Mouse (Mus musculus): ENCODE measurements around the gene Tmcc3.
A peak's percentile ranks its signal among the peaks of the same experiment; 100 is the strongest.

Tmcc3 gene

DNA sequence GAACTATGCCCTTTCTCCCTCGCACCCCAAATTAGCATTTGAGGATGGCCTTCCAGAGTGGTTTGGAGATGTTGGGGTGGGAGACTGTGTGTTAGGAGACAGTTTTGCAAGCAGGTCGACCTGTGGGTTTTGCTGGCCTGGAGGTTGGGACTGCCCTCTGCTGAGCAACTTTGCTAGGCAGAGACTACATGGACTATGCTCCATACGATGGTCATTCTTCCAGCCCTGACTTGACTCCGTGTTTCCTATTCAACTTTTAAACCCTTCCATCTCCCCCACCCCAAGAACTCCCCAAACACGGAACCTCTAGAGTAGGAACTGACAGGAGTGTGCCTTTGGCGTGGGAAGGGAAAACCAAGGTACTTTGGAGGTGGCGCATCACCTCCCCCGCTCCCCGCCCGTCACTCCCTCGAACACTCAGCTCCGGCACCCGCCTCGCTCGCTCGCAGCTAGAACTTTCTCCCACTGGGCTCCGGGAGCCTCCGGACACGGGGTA, at the start of gene Tmcc3:
Gene Tmcc3, plus strand, starts transcription at position 439 of the 496 bp plus-strand sequence.
- DNase-seq (ENCODE audit: low spot score): peak; percentile 67

DNA sequence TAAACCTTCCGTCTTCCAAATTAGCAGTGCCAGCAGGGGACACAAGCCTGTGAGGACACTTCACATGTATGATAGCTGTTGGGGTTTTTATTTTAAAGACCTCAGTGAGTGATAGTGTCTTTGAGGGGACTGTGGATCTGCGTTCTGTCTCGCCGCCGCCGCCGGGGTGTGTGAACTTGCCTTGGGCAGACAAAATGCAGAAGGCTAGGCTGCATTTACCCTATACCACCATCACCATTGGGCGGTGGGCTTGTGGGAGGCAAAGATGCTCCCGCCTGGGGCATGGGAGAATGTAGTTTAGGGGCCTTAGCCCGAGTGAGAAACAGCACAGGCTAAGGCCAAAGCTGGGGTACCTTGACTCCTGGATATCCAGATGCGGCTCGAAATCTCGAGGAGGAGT, 49.1 kb upstream of the Tmcc3 start:
- no peak for DNase-seq (ENCODE audit: low spot score)

DNA sequence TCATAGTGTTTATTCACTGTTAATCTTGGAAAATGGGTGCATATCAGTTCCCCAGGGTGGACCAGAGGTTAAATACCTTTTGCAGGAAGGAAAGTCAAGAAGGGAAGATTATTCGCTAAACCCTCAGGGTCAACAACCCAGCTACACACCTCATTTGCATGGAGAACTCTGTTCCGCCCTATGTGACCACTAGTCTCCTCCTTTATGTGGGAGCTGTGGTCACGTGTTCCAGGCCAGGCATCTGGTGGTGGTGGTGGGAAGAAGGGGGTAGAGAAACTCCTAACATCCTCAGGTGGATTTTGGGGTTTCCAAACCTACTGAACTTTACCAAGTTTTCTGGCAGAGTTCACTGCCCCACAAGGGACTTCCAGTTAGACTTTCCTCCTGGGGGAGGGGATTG, 48.5 kb upstream of the Tmcc3 start:
- DNase-seq (ENCODE audit: low spot score): no peak

DNA sequence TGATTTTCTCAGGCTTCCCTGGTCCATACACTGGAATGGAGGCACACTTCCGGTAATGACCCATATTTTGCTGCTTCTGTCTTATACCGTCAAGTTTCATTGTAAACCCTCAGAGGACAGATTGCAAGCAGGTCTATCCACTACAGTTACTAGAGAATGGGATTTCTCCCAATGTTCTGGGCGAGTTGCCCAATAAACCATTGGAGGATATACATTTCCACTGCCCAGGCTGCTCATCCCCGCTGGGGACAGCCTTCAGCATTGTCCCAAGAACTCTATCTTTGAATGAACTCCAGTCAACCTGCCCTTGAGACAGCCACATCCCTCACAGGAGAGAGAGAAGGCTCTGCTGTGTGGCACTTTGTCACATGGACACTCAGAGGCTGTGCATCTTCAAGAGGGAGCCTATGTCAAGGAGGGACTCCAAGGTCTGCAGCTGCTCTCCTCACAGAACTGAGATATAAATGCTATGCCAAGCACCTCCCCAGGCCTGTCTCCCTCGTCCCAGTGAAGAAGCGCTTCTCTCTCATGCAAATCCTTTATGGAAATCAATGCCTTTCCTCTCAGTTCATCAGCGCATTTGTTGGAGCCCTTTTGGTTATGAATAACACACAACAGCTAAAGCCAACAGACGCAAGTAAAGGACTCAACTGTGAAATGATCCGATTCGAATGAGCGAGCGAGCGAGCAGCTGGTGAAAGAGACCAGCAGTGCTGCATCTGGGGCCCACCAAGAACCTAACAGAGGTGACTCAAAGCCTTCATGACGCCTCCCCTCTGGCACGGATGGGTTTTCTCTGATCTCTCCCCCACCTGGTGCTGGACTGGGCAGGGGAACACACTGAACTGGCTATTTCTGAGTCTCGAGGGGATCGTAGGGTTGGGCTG, 45.9 kb upstream of the Tmcc3 start:
- peak; percentile 33 for DNase-seq (ENCODE audit: low spot score)

DNA sequence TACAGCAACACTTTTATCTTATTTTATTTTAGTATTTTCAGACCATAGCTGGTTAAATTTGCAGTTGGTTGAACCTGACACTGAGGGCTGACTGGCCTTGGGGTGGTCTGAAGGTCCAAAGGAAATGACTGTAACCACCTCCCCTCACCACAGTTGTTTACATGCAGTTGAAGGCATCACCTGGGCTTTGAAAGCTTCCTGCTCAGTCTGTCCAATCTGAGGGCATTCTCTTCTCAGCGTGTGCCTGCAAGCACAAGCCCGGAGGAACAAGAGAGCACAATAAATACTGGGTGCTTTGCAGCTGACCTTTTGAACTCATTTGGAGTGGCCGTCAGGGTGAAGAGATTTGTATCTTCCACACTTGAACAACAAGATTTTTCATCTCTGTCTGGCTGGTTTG, 36.4 kb upstream of the Tmcc3 start:
- no peak for DNase-seq (ENCODE audit: low spot score)

DNA sequence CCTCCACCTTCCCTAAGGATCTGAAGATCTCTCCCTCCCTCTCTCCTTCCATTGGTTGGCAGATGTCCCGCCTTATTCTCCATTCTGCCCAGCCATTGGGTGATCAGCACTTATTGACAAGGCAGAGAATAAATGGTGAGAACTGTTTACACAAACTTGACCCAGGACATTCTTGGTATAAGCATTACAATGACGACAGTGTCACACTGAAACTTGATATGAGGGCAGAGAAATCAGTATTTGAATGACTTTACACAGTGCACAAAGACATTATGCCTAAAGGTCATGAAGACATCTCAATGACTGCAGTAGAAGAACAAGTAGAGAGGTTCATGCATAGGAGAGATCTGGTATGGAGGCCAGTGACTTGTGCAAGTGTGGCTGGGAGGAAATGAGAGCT, 35.2 kb upstream of the Tmcc3 start:
- DNase-seq (ENCODE audit: low spot score): no peak

DNA sequence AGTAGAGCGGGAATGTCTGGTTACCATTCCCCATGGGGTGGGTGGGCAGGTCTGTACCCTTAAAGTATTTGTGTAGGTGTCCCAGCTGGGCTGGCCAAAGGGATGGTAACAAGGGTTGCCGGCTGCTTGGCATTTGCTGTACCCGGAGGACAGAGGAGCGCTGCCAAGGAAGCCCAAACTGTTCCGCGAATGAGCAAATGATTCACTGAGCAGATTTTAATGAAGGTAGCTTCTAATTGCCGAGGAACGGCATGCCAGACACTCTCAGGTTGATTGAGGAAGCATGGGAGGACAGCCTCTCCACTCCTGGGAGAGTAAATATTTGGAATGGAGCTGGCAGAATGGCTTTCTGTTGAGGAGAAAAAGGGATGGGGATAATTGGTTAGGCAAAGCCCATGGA, 29.6 kb upstream of the Tmcc3 start:
- no peak for DNase-seq (ENCODE audit: low spot score)

DNA sequence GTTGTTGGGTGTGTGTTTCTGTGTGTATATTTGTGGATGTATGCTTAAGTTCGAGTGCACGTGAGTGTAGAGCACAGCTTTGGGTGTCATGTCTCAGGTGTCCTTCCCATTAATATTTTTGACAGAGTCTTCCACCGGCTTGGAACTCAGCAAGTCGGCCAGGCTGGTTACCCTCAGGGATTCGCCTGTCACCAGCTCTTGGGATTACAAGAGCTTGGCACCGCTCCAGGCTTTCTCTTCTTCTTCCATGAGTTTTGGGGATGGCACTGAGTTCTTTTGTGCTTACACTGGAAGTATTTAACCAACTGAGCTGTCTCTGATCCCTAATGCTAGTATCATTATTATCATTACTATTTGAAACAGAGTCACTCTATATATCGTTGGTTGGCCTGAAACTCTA, 29.0 kb upstream of the Tmcc3 start:
- DNase-seq (ENCODE audit: low spot score): no peak

DNA sequence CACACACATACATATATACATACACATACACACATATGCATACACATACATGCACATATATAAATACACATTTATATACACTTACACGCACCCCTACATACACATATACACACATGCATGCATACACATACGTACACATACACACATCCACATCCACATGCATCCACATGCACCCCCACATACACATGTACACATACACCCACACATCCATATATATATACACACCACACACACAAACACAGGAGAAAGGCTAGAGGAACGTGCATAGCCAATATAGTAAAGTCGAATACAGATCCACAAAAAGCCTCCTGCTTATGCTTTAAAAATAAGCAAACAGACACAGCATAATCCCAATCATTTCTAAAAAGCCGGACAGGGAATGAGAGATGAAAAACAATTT, 17.3 kb upstream of the Tmcc3 start:
- no peak for DNase-seq (ENCODE audit: low spot score)

DNA sequence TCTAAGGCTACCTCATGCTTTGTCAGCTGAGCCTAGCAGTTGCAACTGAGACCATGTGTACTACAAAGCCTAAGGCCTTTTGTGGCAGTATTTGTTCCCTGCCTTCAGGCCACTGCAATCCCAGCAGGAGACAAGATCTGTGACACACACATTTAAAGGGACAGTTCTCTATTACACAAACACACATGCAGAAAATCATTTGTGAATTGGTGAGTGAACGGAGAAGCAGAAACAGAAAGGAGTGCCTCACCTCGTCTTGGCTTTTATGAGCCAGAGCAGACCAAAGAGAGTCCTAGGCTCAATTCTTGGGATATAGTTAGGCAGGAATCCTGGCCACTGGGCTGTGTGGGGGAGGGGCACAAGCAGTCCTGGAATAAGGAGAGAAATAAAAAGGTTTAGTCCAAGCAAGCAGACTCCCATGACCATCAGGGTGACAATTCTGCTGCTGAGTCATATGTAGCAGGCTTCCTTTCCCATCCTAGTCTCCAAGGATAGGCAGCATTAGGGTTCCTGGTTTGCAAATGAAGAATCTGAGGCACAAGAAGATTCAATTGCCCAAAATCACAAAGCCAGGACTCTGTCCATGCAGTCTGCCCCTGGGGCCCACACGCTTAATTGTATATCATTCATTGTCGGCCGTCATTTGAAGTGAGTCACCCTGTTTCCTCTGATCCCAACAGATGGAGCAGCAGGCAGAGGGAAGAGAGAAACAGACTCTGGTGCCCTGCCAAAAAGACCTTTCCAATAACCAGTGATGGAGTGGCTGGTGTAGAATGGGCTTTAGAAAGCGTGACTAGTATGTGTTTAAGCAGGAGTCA, 16.6 kb upstream of the Tmcc3 start:
- DNase-seq (ENCODE audit: low spot score): peak; percentile 85

DNA sequence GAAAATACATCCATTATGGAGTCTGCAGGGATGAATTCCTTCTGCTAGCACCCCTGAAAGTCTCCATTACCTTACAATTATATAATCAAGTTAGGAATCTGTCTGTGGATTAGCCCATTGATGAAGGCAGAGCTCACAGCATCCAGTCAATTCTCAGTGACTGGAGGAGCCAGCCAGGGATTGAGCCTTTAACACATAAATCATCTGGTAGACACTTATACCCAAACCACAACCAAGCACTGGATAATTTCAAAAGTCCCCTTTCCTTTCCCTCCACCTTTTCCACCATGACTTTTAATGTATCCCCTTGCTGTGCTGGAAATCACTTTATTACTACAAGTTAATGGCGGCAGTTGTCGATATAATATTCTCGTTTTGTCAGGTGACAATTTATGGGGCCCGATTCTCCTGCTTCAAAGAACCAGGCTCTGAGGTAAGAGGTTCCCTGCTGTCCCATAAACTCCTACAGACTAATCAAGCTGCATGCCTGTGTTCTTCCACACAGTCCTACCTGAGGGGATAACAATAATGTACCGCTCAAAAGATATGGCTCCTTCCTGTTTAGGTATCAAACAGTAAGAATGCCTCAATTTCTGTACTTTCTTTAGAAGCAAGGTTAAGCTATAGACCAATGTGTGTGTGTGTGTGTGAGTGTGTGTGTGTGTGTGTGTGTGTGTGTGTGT, 15.7 kb upstream of the Tmcc3 start:
- peak; percentile 34 for DNase-seq (ENCODE audit: low spot score)

DNA sequence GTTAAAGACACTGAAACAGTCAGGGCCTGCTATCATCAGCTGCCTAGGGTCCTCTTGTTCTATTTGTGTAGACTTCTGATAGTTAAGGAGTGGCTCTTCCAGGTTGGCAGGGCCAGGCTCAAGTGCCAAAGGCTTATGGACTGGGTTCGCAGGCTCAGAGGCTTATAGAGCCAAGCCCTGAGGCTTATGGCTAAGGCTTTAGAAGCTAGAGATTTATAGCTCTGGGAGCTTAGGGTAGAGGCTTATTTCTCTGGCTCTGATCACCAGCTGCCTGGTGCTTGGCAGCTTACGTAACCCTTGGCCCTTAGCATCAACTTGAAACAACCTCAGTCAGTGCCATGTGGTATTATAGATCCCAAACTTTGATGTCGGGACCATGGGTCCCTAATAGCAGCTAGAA, 13.3 kb upstream of the Tmcc3 start, which contains the start of gene Gm4792:
Gene Gm4792, minus strand, starts transcription at position 233 of the 400 bp plus-strand sequence.
- DNase-seq (ENCODE audit: low spot score): no peak

DNA sequence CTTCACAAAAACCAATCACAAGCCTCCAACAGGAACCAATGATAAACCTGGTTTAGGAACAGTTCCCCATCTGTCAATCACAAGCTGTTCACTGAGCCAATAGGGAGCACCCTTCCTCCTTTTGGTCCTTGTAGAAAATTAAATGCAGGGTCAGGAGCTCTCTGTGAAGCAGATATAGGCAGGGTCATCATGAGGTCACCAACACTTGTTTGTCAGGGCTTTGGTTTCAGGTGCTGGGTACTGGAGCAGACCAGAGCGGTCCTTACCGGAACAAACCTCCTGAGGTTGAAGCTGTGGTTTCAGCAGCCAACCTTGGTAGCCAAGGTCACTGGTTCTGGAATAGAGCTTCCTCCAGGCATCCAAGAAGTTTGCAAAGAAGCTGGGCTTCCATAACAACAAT, 12.4 kb upstream of the Tmcc3 start:
- DNase-seq (ENCODE audit: low spot score): no peak

DNA sequence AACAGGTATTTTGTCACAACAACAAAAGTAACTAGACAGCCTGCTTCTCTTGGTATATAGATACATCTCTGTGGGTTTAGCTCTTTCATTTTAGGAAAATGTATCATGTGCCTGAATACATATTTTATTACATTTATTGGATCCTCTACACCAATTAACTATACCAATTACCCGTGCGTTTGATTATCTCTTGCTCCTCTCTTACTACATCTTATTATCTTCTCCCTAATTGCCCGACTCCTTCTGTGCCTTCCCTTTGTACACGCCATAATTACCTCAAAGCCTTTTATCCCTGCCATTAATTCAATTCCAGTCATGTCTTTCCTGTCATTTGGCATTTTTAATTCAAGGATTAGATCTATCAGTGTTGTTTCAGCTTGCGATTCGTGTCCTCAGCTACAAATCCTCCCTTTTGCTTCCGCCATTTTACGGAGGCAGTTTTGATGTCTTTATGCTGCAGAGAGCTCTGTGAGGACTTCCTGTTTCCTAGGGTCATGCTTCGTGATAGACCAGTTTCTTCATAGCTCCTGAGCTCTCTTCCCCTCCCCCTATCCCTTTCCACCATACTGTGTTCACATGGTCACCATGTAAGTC, 7.6 kb upstream of the Tmcc3 start:
- peak; percentile 85 for DNase-seq (ENCODE audit: low spot score)

DNA sequence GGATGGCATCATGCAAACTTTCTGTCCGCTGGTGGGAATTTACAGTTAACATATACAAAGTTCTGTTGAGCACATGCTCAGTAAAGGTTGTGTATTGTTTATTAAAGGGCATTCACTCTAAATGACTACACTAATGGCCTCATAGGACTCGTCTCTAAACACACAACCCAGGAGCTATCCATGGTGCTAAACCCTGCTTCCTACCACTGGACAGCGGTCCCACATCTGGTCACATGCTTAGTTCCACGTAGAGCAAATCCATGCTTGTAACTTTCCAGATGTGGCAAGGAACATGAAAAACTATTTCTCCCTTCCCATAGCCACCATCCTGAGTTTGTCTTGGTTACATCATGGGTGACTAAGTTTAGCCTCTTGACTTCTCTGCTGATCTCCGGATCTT, 6.2 kb upstream of the Tmcc3 start:
- DNase-seq (ENCODE audit: low spot score): no peak

DNA sequence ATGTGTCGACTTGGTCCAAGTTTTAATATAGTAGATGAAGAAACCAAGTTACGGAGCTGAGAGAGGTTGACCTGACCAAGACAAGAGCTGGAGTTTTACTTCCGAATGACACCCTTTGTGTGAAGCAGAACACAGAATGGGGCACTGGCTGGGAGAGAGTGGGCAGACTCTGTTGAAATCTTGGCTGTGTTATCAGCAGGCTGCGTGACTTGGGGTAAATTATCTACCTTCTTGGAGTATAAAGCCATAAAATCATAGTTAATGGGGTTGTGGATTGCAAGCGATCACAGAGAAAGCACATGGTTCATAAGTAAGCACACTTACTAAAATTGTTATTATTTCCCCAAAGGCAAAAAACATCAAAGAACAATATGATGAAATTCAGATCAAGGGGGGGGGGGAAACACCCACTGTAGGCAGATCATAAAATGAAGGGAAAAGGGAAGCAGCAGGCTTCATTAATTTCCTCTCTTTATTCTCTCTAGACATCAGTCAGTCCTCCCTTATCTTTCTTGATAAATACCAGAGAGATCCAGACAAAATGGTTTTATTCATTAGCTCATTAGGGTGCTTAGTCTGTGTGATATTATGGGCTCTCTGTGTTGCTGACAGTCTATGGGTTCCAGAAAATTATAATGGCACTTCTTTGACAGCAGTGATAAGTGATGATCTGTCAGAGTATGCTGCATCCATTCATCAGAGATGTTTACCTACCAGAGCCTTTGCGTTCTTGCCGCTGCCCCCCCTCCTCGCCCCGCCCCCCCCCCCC, 1.1 kb upstream of the Tmcc3 start:
- DNase-seq (ENCODE audit: low spot score): peak; percentile 42

DNA sequence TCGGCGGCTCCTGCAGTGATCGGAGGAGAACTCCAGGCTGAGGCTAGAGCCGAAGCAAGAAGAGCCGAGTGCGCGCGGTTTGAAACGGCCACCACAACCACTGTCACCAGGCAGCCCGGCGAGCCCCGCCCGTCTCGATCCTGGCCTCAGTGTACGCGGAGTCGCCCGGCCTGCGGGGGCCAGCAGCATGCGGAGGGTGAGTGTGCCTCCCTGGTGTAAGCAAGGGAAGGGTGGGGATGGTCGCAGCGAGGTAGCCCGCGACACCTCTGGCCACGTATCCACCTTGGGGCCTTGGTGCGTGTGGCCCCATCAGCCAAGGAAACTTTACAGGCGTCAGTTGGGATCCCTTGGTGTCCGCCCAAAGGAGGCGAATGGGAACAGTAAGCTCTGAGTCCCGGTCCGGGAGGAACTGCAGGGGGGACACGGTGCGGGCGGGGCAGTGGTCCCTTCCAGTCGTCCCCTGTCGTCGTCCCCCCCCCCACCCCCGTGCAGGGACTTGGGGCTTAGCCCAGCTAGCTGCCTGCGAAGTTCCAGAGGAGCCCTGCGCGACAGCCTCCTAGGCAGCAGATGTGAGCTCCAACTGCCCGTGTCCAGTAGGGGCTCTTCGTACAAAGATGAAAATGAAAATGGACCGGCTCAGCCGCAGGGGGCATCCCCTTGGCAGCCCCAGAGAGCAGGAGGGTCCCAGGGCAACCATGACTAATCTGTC, 412 bp downstream of the Tmcc3 start:
- peak; percentile 68 for DNase-seq (ENCODE audit: low spot score)

DNA sequence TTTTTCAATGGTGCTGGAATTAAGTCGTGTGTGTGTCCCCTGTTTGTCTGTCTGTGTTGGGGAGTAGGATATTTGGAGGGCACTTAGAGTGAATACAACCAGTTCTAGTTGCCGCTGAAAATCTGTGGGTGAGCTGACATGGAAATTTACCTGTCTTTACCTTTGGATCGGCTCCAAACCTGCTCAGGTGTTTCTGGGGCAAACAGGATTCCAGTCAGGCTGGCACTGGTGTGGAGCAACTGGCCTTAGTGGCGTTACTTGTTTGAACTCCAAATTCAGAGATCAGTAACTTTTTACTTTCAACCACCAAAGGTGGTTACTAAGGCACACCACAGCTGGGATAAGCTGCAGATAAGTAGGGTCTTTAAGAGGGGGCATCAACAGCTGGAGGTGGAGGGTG, 1.4 kb downstream of the Tmcc3 start:
- no peak for DNase-seq (ENCODE audit: low spot score)

DNA sequence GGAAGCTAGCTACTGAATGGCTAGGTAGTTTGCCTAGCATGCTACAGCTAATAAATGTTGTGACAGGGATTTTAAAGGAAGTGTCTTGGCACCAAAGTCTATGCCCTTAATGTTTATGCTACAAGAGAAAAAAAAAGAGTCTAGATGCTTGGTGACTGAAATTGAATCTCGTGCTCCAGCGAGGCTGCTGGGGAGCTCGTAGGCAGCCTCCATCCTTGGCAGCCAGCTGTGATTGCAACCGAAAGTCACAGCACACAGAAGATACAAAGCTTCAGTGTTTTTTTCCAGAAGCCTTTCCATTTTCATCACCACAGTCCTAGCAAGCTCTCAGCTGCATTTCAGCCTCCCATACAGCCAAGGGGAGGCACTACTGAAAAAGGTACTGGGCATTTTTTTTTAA, 6.8 kb downstream of the Tmcc3 start:
- no peak for DNase-seq (ENCODE audit: low spot score)

DNA sequence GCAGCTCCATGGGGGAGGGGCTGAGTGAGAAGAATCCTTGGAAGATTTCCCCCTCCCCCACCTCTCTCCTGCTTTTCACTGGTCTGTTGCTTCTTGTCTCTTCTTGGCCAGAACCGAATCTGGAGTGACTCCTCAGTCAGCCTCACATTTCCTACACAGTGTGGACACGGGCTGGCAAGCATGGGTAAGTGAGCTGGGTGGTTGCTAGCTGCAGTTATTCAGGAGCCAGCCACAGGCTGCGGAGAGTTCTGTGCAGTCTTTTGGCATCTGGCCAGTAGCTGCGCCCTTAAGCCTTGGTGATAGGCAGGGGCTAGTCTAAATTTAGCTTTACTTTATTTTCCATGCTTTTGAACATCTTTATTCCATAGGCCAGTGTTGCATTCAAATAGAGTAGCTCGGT, 18.2 kb downstream of the Tmcc3 start:
- DNase-seq (ENCODE audit: low spot score): peak; percentile 64
